Mouse (Mus musculus) adrenal gland, postnatal 25 days (tissue): ENCODE results near the gene Mex3b. TPM values are rescaled to one million over a fixed set of nuclear protein-coding genes. Genes with fewer than 3 reads are reported as not detected.

Experiments
- DNase-seq: peaks from one replicate; pipeline ENCODE4 v3.0.0; 2021; ENCODE audit warnings: mixed read lengths
- long read RNA-seq: library from polyadenylated mRNA; stranded (forward); transcript quantifications from one replicate; pipeline ENCODE4 v2.0.0, GENCODE M21; 2021
- total RNA-seq: library from RNA; stranded (reverse); gene quantifications from 2 replicates; pipeline ENCODE4 v1.2.3, GENCODE M21; 2021

Mex3b gene
- 2.1 and 3.2 TPM in 2 replicates for total RNA-seq
- long read RNA-seq, transcript Mex3b-201 (2 exons, 3,355 nt): major isoform, 5 of 5 reads
- long read RNA-seq, partial matches to known transcripts: 0 of 5 reads
- long read RNA-seq, other reads (novel, unspliced or antisense): 0 of 5 reads

DNA sequence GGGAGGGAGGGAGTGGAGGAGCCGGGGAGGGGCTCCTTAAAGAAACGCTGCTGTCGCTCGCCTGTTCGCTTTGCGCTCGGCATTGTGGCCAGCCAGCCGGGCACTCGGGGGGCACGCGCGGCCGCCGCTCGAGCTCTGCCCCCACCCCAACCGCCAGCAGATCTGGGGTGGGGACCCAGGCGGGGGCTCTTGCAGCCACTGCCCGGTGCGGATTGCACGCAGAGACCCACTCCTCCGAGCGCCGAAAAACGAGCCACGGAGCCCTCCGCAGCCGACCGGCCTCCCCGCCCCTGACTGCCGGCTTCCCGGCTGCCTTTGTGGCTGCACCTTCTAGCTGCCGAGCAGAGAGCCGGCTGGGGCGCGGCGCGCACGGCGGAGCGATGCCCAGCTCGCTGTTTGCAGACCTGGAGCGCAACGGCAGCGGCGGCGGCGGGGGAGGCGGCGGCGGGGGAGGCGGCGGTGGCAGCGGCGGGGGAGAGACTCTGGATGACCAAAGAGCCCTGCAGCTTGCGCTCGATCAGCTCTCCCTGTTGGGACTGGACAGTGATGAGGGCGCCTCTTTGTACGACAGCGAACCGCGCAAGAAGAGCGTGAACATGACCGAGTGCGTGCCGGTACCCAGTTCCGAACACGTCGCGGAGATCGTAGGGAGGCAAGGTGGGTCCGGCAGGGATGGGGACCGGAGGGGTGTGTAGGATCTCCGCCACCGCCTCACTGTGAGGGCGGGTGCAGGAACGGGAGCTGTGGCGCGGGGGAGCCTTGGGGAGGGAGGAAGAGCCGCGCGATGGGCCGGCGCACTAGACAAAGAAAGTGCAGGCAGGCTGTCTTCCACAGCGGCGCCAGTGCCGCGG is at the start of gene Mex3b:
Gene Mex3b, plus strand, starts transcription at position 63 of the 851 bp plus-strand sequence.
- peak; percentile 61 for DNase-seq

DNA sequence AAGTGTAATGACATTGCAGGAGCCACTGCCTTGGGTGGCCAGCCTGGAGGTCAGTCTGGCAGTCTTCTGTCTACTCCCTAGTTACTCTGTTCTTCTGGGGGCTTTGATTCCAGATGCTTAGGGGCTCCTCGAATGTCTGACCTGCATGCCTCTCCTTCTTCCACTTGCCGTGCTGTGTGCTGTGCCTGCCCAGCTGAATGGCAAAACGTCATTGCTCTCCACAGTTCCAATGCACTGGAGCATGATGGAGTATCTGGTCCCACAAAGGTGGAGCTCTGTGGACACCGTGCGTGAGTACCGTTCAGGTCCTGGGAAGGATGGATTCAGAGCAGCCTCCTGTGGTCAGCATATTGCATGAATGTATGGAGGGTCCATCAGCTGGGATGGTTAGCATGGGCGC is 47.6 kb upstream of the Mex3b start:
- DNase-seq: no peak

DNA sequence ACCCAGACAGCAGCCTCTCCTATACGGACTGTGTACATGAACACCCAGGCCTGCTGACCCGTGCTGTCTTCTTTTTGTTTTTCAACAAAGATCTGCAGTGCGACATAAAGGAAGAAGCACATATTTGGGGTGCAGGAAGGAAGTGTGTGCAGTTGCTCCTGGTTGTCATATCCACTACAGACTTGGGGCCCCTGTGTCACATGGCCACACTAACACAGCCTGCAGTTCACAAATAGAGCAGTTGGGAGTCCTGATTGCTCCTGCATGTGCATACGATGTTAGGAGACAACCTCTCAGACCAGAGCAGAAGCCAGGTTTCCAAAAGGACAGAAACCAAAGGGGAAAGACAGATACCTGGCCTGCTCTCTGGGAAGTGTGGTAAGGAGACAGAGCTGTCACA is 46.5 kb upstream of the Mex3b start:
- no peak for DNase-seq

DNA sequence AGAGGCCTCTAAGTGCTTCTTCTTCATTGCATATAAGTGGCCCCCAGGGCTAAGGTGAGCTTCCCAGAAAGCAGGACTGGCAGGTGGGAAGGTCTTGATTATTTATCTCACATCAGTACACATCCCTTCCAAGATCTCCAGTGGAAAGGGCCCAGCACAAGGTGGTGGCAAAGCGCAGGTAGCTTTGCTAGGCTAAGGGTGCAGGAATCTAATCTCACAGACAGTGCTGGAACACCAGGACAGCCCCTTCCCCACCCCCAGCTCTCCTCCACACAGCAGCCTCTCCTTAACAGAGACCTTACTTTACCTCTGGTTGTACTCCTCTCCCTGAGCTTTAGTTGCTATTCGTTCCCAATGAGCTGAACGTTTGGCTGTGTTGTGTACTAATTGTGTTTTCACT is 45.6 kb upstream of the Mex3b start:
- DNase-seq: no peak

DNA sequence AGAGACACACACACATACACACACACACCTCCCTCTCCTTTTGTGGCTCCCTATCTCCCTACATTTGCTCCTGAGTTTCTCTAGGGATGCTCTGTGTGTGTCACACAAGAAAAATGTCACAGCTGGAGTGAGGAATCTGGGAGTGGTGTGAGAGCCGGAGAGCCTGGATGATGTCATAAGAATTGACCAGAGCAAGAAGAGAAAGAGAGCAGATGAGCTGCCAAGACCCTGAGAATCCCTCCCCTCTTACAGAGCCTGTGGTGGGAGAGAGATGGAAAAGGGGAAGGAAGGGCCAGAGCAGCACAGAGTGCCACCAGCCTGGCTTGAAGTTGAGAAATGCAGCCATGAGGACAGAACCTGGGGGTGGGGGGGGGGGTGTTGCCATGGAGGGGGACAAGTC is 44.6 kb upstream of the Mex3b start:
- no peak for DNase-seq

DNA sequence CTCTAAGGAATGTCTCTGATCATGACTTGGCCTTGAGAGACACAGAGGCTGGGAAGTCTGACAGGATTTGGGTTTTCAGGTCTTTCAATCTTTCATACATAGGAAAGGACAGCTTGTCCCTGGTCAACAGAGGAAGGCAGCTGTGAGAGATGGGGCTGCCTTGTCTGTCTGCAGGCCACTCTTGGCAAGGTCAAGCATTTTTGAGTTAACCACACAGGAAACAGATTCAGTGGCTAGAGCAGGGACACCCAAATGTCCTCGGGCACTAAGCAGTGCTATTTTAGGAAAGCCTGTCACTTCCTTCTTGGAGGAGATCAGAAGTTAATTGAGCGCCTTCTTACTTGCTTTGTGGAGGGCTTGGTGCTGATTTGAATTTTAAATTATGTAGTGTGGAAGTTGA is 38.9 kb upstream of the Mex3b start:
- DNase-seq: no peak

DNA sequence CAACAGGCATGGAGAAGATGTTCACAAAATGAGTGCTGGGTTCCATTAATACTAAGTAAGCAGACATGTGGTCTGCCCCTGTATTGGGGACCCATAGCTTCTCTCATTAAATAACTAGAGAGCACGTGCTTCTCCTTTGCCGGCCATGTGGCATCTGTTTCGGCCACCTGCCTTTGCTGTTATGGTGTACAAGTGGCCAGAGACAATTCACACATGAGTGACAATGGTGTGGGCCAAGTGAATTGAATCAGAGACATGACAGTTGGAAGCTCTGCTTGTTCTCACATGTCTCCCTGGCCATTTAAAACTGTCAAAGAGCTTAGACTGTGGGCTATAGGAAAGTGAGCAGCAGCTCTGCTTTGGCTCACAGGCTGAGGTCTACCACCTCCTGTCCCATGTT is 37.6 kb upstream of the Mex3b start:
- no peak for DNase-seq

DNA sequence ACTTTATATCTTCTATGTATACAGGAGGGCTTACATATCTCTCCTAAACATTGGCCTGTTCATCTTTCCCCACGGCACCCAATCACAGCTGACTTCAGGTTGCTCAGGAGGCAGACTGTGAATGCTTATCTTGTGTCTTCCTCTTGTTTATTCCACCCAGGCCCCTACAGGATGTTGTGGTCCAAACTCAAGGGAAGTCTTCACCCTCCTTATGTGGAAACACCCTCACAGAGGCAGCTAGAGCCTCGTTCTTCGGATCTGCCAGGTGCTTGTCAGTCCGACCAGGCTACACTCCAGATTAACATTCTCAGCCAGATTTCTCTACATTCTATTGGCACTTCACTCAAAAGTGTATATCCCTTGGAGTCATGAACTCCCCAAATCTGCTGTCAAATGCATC is 32.7 kb upstream of the Mex3b start:
- DNase-seq: no peak

DNA sequence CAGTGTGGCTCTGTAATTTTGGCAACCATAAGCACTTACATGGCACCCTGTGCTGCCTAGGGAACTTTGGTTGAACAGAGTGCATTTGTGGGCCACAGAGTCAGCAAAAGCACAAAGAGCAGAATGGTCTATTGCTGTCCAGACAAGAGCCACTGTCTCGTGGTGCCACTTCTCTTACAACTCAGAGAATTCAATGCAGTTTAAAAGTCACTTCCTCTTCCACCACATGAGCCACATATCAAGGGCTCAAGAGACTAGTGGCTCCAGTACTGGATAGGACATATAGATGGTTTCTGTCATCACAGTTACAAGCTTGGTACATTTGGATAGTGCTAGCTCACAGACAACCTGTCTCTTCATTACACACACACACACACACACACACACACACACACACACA is 28.7 kb upstream of the Mex3b start:
- DNase-seq: no peak

DNA sequence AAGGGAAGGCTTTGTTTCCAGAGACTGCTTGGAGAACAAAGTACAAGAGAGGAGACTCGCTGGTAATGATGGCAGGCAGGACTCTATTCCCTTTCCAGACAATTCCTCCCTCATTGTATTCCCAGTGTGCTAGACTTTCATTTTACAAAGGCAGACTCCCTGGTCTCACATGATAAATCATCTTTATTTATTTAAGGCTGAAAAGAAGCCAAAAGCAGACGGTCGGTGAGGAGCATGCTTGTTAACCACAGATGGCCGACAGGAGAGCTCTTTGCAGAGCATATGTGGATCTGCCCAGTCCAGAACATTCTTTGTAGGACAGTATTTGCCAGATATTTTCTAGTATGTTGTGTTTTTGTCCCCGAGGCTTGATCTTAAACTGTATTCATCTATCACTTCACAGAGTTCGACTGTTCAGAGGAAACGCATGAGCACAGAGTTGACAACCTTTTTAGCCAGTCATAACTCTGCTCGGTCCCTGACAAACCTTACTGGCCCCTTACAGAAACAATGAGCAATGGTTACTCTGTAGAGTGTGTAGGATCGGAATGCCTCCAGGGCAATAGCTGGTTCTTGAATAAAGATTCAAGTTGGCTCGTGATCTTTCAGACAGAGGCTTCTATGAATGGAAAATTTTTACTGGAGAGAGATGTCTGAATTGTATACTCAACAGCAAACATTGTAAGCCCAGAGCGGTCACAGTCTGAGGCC is 28.0 kb upstream of the Mex3b start:
- DNase-seq: no peak

DNA sequence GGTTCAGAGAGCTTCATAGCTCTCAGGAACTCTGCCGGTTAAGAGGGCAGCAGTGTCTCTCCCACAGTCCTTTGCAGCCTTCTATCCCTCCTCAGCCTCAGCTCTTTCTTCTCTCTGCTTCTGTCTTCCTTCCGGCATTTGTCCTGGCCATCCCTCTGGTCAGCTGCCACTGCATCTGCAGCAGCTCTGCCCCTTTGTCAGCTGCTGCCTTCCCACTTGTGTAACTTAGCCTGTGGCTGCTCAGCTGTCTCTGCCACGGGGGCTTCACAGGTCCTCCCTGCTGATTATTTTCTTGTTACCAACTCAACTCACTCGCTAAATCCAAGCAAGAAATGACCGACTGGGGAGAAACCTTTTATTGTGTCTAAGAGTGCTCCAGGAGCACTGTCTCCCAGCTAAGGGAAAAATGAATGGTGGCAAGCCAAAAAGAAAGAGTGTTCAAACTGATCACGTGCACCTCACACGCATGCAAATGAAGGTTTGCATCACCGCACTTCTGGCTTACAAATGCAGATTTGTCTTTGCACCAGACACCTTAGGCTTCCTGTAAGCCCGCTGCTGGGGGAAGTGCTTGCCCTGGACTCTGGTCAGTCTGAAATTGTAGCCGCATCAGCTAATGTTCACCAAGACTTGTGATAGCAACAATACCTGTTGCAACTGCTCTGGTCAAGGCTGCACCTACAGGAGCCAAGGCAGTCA is 24.8 kb upstream of the Mex3b start:
- no peak for DNase-seq

DNA sequence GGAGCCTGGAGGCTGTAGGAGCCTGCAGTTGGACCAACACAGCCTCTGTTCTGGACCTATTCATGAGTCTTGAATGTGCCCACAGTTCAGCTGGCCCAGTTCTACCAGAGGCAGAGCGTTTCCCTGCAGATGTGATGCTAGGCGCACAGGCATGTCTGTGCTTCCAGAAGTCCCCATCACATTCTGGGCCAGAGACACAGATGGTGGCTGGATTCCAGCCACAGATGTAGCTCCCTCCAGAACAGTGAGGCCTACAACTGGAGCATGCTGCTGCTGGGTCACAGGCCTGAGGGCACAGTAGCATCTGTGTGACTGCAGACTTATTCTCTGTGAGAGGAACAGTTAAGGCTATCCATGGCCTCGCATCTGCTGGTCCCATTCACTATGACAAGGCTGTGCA is 16.4 kb upstream of the Mex3b start:
- DNase-seq: no peak

DNA sequence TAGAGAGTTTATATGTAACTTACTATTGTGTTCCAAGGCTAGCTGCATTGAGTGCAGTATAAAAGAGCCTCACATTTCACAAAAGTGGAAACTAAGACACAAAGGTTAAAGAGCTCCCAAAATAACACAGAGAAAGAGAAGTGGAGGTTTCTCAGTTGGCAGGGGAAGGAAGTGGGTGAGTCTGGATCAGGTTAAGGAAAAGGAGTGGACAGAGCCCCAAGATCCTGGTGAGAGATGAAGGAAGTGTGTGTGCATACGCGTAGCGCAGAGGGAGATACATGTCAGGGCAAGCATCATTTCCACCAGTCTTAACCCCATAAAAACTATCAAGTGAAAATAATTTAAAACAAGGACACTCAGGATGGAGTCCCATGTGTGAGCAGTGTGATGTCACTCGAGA is 15.5 kb upstream of the Mex3b start:
- no peak for DNase-seq

DNA sequence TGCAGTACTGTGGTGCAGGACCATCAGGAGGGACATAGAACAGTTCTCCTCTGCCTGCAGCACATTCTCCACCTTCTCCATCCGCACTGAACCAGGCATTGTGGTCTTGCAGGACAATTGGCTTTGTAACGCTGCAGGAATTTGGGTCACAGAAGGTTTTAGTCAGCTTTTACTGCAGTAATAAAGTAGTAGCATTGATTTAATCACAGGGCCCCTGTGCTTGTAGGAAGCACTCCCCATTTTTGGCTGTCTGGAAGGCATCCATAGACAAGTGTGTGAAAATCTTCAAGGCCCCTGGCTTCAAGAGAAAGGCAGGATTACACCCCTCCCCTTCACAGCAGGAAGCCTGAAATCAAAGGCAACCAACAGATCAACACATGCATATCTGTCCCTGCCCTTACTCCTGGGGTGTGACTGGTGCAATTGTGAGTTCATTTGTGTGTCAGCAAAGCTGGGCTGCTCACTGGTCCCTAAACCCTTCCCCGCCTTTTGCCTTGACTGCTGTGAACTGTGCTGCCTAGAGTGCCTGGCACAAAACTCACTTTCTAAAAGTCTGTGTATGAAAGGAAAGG is 12.9 kb upstream of the Mex3b start:
- no peak for DNase-seq

DNA sequence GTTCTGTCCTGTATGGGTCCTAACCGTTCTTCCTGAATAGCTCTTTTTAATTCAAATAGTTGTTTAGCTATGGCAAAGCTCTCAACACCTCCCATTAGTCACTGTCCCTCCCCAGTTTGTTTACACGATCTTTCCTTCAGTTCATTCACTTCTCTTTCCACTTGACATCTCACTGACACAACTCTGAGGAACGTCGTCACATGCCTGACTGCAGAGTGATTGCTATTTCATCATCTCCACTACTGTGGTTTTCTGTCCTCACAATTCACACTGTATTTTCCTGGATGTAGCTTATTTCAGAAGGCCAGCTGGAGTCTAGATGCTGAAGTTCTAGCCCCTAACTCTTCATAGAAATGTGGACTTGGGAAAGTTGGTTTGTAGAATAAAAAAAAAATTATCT is 8.5 kb upstream of the Mex3b start:
- DNase-seq: no peak

DNA sequence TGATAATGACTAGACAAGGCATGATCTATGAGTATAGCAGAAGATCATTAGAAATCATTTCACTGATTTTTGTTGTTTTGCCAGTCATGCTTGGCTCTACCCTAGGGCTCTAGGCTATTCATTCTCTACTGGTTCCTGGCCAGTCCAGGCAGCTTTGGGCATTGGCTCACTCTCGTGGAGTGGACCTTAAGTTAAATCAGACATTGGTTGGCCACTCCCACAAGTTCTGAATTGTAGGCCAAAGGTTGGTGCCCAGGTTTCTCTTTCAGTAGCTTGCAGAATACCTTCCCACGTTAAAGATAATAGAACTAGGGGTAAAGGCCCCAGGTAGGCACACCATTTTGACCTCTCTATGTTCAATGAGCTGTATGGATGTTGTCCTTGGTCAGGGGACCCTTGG is 6.5 kb upstream of the Mex3b start:
- no peak for DNase-seq

DNA sequence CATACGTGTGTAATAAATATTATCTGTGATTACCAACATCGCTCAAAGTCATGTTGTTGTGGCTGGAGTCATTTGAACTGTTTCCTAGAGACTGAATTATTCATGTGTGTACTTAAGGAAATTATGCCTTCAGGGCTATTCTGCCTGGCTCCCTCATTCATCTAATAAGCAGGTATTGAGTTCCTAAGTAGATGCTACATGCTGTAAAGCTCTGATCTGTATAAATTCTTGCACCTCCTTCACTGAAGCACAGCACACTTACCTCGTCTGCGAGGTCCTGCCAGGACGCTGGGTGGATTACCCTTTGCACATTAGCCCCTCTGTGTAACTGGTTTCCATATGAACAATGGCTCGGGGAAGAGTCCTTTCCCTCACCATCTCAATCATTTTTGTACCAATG is 3.8 kb upstream of the Mex3b start:
- DNase-seq: no peak

DNA sequence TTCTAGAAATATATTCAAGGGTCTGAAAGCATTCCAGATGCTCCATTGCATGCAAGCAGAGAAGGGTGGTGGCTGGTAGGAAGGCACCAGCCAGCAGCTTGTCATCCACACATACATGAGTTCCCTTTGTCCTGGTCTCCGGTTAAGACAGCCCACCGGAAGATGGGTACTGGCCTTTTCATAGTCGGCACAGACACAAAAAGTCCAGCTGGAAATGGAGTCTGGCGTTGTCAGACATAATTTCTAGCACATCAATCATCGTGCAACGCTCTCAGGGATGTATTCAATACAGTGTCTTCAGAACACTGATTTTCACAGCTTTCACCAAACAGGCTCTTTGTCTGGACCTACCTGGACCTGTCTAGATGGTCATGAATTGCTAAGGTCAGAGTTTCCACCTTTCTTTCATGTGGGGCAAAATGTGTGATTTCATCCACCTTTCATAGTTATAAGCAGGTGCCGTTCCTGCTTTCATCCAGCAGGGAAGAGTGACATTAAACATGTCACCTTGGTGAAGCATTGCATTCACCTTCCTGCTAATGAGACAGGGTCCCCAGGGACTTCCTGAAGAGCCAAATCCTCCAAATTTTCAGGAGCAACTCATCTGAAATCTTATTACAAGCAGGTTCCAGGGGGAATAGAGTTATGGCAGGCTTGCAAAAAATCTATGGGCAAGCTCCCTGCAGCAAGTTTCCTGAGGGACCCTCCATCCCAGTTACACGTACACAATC is 2.7 kb upstream of the Mex3b start:
- no peak for DNase-seq

DNA sequence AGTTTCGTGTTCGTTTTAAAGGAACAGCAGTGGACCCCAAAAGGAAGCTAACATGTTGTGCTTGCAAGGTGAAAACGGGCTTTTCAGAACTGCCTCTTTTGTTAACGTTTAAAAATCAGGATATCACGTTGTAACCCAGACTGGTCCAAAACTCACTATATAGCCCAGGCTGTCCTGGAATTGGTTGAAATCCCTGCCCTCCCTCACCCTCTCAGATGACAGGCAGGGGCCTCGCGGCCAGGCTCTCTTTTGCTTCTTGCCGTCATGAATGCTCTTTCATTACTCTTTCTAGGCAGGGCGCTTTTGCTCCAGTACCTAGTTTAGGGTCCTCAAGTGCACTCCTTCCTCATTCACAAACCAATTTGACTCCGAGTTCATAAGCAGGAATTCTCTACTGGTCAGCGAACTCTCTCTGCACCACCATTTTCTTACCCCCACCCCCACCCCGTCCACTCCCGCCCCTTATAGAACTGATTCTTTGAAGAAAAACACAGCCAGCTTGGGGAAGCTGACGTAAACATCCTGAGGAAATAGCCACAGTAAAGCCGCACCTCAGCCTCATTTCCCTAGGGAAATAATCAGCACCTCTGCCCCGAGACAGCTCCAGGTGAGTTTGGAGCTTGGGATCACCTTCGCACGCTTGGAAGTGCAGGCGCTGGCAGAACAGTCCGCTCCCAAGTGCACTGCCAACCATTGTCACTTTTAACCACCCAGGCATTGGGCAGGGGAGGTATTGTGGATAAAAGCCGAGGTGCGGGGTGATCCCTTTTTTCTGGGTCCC is 2.0 kb upstream of the Mex3b start:
- DNase-seq: no peak

DNA sequence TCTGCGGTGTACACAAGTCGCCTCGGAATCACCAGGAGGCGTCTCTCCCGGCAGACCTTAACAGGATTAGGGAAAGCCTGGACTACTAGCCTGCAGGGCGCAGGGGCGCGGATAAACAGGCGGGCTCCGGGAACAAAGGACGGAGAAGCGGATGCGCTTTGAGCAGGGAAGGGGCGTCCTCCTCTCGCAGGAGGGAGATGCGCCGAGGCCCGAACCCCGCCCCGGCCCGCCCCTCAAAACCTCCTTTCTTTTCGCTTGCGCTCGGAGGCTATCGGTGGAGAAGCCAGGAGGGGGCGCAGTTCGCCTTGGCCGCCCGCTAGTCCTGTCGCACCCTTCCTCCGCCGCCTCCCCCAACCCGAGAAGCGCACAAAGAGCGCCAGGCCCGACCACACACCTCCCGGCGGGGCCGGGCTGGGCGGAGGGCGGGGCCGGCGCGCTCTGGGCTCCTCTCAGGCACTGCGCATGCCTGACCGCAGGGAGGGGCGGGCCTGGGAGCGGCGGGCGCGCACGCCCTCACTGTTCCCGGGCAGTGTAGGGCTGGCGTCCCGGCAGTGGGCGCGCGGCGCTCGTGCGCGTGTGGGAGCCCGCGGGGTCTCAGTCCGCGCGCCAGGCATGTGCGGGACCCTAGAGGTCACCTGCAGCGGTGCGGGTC is 1.2 kb upstream of the Mex3b start:
- DNase-seq: peak; percentile 98
